Mouse (Mus musculus) spleen, adult 18-20 months (tissue): ENCODE measurements around the gene Msln.

Source experiments
- DNase-seq, 2 experiments: peaks; one replicate each; pipeline ENCODE4 v3.0.0; 2022; ENCODE audit warnings: mixed read lengths in 2 of 2

The Msln gene

DNA sequence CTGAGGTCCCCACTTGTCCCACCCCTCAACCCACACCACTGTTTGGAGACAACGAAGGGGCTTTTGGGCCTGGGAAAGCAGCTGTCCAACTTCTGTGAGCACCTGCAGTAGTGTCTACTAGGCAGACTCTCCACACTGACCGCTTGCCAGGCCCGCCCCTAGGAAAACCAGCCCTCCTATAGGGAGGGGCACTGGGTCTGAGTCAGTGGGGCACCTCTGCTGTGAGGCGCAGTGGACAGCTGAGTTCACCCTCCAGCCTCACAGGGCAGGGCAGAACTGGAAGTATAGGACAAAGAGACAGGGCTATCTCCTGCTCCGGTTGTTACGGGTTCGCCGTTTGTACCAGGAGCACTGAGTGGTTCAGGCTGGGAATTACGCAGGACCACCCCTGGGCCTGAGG lies at the start of gene Msln:
Gene Msln, minus strand, starts transcription at position 138 of the 400 bp plus-strand sequence.
- DNase-seq = no peak

DNA sequence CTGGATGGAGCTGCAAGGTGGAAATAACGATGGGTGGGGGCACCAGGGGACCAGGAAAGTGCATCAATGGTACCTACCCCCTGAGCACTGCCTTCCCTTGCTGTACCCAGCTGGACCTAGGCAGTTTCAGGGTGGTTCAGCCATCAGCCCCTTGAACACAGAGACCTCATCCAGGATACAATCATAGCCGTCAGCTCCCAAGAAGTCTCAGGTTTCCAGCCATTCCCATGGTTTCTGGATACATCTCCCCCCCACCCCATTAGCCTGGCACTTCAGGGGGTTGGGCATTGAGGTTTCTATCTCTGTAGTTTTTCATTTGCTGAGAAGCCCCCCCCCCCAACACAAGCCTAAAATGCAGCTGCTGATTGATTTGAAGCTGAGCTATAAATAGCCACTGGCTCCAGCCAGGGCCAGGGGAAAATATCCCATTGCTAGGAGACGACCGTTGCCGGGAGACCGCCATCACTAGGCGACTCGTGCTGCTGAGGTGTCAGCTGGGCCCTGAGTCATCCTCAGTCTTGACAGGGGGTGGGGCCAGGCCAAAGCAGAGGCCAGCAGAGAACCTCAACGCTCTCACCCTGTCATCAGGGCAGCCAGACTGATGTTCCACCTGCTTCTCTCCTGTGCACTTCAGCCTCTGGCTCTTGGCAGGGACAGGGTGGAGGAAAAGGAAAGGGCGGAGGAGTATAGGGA lies 48.8 kb upstream of the Msln start:
- no peak for DNase-seq

DNA sequence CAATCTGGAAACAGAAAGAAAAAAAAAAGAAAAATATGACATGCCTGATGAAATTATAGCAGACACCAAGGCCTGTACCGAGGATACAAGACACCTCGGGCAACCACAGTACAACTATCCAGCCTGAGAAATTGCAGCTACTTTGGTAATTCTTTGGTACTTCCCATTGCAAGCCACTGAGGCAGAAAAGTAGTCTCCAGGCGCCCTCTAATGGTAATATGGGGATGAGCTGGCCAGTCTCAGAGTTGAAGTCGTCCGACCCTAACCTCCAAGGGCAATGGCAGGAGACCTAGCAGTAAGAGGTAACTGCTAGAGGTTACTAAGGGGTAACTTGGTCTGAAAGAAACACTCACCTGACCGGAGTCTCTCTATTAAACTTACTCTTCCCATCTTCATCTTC lies 46.9 kb upstream of the Msln start:
- peak; percentile 49 to 57 for DNase-seq

DNA sequence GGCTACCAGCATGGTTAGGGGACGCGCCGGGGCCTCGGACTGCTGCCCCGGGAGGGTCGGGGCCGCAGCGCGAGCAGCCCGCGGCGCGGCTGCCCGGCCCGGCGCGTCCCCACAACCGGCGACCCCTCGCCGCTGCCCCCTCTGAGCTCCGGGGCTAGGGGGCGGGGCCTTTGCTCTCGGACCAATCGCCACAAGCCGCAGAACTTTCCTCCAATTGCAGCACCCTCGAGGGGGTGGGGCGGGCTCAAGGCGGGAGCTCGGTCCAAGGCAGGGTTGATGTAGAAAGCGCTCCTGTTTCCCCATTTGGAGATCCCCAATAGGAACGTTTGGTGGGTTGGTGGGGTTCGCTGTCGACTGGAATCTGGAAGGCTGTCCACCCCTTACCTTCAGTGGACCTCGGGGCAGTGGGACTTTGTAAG lies 42.8 kb upstream of the Msln start, which contains the start of gene Metrn:
Gene Metrn, minus strand, starts transcription at position 186 of the 419 bp plus-strand sequence.
- peak; percentile 74 to 89 for DNase-seq

DNA sequence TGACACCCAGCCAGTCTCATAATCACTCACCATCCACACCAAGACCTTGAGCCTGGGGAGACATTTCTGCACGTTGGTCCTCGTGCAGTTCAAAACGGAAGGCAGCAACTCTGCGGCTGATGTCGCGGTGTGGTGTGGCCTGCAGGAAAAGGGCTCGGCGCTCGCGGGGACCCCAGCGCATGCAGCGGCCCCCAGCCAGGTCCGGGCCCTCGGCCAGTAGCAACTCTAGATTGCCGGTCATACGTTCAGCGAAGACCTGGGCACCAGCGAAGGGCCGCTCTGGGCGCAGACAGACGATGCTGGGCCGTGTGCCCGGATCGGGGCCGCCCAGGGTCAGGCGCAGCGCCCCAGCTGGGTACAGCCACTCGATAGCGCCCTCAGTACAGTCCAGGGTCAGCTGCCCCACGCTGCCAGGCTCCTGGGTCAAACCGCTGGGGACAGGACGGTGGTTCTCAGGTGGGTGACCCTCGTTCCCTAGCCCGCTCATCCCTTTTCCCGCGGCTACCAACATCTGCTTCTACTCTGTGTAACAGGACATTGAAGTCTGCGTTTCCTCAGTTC lies 42.1 kb upstream of the Msln start:
- DNase-seq = peak in 1 of 2 experiments; percentile 26

DNA sequence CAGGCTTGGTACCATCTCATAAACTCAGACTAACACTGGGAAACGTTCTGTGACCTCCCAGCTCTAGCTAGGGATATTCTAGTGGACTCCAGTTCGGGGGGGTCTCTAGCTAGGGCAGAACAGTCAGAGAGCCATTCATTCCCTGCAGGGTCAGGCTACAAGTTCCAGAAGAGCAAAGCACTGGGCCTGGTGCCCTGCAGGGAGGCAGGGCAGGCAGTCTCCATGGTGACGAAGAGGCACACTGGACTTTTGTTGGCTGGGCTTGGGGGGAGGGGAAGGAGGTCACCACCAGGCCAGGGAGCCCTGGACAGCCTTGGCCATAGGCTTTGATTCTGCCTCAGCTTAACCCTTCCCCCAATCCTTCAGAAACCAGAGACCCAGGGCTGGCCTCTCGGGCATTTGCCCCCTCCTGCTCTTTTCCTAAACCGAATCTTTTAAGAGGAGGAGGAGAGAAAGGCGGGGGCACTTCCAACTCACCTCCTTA lies 41.5 kb upstream of the Msln start, which contains the start of gene AC134908.4:
Gene AC134908.4, minus strand, starts transcription at position 51 of the 484 bp plus-strand sequence.
- no peak for DNase-seq

DNA sequence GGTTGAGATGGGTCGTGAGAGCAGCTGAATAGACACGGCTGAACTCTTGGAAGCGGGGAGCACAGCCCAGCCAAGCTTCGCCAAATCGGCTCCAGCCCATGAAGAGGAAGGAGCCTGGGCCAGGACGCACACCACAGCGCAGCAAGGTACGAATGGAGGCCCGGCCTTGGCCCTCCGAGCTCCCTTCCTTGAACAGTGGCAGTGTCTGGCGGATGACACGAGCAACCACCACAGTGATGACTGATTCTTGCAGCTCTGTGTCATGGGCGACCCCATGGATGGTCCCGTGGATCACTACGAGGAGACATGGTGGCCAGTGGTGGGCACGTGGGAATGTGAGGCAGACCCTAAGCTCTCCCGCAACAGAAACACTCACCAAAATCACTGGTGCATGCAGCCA lies 40.8 kb upstream of the Msln start:
- no peak for DNase-seq

DNA sequence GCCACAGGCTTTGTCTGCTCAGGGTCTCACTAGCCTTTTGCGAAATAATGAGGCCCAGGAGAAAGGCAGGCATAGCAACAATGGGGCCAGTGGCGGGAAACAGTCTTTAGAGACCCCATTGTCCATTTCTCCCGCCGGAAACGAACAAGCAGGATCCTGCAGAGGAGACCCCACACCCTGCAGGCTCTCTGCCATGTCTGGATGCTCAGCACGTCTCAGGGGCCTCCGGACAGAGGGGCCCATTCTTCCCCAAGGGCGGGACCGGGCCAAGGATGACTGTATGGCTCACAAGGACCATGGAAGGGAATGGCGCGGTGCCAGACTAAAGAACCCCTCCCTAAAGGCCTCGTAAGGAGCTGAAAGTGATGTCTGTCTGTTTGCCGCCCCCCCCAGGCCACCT lies 40.0 kb upstream of the Msln start:
- no peak for DNase-seq

DNA sequence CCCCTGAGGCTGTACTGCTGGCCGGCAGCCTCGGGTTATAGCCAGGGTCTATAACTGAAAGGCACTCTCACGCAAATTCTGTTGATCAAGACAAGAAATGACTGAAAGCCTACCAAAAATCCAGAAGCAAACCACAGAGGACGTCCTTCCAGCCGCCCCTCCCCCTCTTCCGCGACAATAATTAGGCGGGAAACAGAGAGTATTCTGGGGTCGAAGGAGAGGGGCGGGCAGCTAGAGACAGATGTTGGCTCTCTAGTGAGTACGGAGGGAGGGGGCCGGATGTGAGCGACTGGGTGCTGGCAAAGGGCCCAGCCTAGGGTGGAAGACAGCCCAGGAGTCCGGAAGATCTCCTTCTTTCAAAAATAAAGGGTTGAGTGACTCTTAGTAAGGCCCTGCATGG lies 38.4 kb upstream of the Msln start, which contains the start of gene Fam173a:
Gene Fam173a, minus strand, starts transcription at position 287 of the 400 bp plus-strand sequence.
- DNase-seq = peak; percentile 67 to 73

DNA sequence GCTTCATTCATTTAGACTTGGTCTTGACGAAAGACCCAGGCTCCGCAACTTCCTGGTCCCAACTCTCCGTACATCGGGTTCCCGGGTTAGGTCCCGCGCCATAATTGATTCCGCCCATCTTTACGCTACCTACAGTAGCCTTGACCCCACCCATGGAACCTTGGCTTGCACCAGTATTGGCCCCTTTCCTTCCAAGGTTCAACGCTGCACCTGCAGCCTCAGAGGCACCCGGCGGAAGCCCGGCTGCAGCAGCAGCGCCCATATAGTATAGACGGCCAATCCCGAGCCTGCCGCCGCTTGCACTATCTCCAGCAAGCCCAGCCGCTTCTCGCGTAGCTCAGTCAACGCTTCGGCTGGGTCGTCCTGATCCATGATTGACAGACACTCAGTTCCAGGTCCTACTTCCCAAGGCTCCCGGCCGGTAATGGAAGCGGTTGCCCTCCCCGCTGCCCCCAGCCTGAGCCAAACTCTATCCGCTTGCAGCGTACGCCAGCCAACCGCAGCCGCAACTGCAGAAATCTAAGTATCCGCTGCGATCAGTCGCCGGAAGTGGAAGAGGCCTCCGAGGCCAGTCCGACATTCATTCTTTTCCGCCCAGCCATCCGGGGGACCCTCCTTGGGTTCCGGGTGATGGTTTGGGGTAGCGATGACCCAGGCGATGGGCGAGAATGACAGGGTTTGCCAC lies 37.8 kb upstream of the Msln start:
- DNase-seq = peak; percentile 71 to 89

DNA sequence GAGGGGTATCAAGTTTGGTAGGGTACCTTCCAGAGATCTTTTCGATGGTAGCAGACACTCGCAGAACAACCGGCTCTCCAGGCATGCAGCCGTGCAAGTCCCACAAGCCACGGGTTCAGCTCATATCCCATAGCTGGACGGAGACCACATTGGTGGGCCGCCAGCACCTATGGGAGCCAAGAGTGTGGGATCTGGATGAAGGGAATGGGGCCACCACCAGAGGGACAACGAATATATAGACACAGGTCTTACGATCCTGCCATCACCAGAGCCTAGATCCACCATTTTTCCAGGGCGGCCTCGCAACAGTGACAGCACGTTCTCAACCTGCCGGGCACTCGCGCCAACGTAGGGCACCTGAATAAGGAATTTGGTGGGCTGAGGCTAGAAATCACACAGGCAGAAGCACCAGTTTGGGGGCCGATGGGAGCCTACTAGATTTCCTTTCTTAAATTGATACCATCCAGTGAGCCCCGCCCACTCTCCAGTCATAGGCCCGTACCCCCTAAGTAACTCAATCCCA lies 37.2 kb upstream of the Msln start:
- DNase-seq = no peak

DNA sequence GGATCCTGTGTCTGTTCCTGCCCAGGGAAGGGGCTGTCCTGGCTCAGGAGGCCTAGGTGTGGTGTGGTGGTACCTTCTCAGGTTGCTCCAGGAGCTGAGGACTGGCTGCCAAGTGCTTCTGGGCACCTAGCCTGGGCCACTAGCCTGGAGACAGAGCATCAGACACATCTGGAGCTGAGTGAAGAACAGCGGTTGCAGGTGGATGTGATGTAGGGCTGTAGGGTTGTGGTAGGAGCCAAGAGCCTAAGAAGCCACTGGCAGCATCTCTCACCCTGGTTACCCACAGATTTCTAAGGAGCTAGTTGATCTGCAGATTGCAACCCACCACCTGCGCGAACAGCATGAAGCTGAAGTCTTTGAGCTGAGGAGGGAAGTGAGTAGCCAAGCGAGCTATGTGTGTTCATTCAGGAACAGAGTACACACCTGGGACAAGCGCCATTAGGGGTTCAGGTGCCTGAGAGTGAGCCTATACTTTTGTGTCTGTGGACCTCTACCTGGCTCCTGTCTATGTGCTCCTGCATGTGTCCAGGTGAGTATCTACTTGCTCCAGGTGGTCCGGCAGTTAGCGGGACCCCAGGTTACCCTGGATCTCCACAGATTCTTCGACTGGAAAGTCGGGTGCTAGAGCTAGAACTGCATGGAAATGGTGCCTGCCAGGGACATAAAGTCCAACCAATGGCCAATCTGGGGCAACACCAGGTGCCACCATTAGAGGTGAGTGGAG lies 32.8 kb upstream of the Msln start:
- DNase-seq = no peak

DNA sequence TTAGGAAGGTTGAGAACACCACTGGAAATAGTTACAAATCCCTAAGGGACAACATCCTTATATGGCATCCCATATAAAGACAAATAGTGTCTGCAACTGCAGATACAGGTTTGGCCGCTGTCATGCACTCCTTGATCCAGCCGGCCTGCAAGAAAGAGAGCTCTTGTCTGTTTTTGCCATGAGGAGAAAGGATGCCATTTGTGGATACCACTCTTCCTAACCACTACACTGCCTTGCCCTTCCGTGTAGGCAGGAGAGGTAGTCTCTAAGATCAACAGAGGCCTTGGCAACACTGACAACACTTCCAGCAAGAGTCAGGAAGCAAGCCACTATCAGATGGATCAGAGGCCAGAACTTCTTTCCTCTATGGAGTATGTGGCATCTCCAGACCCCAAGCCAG lies 32.1 kb upstream of the Msln start, which contains the start of gene Ccdc78:
Gene Ccdc78, plus strand, starts transcription at position 301 of the 400 bp plus-strand sequence.
- no peak for DNase-seq

DNA sequence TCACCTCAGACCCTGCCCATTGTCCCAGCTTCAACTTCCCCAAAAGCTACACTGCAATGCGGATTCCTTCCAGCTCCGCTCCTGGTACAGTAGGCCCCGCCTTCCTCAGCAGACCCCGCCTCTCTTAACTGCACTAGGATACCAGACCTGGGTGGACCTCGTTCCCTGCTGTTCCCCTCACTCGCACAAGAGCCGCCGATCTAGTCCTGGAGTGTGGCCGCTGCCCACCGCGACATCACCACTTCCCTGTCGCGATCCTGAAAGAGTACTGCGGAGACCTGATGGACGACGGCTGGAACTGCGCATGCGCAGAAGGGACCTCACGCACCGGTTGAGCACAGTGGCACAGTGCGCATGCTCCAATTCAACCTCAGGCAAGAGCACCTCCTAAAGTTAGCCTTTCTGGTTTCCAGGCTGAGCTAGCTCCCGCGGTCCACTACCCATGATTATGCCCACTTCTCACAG lies 31.1 kb upstream of the Msln start, which contains the start of gene Haghl:
Gene Haghl, minus strand, starts transcription at position 393 of the 465 bp plus-strand sequence.
- peak; percentile 87 to 94 for DNase-seq

DNA sequence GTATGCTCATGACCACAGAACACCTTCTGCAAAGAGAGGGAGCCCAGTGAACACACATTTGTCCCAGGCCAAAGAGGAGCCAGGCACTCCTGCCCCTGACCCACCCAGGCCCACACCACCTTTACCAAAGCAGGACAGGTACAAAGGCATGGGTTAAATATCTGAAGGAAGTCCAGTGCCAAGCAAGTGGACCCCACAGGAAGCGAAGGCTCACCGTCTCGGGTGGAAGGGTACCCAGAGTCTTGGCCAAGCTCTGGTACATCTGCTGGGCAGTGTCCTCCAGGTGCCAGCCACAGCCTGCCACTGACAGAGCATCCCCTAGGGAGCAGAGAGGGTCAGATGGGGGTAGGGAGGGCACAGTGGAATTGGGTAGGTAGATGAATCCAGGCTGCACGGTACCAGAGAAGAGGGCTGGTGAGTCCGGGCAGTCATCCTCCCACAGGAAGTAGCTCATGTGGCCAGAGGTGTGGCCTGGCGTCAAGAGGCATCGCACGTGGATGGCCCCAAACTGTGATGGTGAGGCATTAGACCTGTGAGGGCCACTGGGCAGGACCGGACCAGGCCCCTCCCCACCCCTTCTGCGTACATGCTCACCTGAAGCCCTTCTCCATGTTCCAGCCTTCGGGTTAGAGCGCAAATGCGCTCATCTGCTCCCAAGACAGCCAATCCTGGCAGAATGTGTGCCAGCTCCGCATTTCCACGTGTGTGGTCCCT lies 29.8 kb upstream of the Msln start:
- DNase-seq = no peak

DNA sequence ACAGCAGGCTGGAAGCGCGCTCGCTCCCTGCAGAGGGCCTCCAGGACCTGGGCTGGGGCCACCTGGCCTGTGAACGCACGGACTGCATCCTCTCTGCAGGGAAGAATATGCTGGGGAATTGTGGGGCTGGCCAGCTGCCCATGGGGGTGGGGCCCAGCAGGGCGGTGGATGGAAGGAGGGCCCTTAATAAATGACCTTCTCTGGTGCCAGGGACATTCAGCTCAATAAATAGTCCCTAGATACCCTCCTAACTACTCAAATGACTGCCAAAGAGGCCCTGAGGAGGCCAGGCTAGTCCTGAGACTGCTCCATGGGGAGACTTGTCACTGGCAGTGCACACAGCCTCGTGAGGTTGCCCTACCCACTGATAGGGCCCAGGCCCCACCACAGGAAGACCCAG lies 28.9 kb upstream of the Msln start:
- DNase-seq = no peak

DNA sequence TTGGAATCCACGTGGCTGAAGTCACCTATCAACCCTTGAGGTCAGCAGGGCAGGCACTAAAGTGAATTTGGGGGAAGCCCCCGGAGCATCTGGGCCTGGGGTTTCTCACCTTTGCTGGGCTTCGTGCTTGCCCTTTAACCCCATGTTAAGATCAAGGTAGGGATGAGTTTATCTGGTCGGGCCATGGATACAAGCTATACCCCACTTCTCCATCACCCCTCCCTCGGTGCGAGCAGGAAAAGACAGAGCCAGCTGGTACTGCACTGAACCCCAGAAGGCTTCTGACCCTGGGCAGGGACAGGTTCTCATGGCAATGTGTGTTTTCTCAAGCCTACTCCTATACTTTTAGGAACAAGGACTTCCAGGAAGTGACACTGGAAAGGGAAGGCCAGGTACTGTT lies 27.2 kb upstream of the Msln start:
- DNase-seq = no peak

DNA sequence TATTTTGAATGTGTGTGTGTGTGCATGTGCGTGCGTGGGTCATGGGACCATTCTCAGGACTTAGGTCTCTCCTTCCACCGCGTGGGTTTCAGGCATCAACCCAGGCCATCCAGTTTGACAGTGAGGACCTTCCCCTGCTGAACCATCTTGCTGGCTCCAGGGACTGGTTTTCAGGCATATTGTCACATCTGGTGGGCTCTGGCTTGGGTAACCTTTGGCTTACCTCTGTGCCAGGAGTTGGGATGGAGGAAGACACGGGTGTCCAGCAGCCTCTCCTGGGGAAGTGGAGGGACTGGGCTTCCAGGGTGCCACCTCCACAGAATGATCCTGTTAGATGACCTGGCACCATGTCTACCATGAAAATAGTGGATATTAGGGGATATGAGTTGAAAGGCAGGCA lies 23.8 kb upstream of the Msln start:
- DNase-seq = no peak

DNA sequence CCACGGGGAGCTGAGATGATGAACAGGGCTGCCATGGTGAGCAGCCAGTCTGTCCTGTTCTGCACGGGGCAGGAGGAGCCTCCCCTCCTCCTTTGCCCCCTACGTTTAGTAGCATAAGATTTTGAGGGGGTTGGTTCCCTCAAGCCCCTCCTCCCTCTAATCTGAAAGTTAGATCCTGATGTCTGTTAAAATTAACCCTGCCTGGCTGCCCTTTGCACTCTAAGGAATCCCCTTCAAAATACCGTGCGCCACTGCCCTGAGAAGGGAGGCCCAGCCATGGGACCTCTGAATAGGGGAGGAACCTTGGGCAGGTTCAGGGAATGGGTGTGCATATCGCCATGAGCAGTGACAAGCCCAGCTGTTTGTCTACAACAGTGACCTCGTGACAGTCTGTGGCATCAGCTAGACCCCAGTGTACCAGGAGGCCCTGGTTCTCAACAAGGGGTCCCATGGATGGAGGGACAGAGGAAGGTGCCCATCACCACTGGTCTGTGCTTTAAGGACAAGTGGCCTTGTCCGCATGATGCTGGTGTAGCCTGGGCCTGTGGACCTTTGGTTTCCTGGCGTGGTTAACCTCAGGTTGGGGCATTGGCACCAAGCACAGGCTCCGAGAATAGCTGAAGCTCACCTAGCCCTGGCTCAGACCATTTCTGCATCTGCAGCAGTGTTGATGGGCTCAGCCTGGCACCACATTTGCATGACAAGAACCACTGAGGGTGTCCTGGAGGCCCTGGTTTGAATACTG lies 21.3 kb upstream of the Msln start:
- no peak for DNase-seq

DNA sequence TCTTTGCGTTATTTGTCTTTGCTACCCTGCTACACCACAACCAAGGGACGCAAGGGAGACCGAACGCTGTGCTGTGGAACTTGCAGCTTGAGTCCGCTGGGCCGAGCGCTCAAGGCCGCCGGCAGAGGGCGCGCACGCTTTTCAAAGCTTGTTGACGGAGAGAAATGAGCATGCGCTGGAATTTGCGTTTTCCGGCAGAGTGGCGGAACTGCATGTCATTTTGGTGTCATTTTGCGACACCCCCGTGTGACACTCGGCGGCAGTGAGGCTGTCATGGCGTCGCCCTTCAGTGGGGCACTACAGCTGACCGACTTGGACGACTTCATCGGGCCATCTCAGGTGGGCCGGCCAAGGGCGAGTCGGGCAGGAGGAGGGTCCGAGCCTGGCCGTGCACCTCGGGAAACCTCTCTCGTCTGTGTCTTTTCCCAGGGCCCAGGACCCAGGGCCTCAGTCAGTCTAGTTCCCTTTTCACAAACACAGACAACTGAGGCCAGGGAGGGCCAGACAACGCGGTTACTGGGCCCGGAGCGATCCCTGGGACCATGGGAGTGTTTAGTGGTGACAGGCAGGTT lies 19.5 kb upstream of the Msln start, which contains the start of gene Narfl:
Gene Narfl, plus strand, starts transcription at position 228 of the 572 bp plus-strand sequence.
- peak; percentile 92 to 98 for DNase-seq

DNA sequence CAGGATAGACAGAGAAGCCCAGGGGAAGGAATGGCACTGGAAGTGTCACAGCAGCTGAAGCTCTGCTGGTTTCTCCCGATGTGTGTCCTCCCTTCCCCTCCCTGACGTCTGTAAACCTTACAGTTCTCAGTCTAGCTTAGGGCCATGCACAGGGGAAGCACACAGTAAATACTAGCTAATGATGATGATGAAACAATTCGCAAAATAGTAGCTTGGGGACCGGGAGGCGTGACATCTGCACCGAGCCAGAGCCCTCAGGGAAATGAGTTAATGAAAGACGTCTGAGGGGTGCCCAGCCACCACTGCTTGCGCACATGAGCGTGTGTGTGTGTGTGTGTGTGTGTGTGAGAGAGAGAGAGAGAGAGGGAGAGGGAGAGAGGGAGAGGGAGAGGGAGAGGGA lies 15.2 kb upstream of the Msln start:
- DNase-seq = no peak
